Mouse (Mus musculus) forebrain, embryonic 10.5 days (tissue): ENCODE data around the gene Lypd6. TPM values are rescaled to one million over a fixed set of nuclear protein-coding genes. Genes with fewer than 3 reads are reported as not detected.

ENCODE experiments used
- DNase-seq: peaks from one replicate; pipeline ENCODE4 v3.0.0-alpha.2; 2017; ENCODE audit warnings: low spot score; ENCODE audit errors: extremely low spot score
- H3K27ac ChIP-seq: fragments of 300-500 bp; sonication (generic); 2 replicates; pipeline ENCODE4 v1.5.1; 2016; ENCODE audit warnings: mild to moderate bottlenecking
- H3K27me3 ChIP-seq: fragments of 300-500 bp; sonication (generic); 2 replicates; pipeline ENCODE4 v1.6.1; 2016; ENCODE audit warnings: mild to moderate bottlenecking; ENCODE audit not compliant: poor library complexity, severe bottlenecking
- H3K36me3 ChIP-seq: fragments of 300-500 bp; sonication (generic); replicated peaks from 2 replicates; pipeline ENCODE4 v1.6.1; 2016; ENCODE audit warnings: mild to moderate bottlenecking, moderate library complexity
- H3K4me1 ChIP-seq: fragments of 300-500 bp; sonication (generic); 2 replicates; pipeline ENCODE4 v1.6.1; 2016
- H3K4me3 ChIP-seq: fragments of 300-500 bp; sonication (generic); 2 replicates; pipeline ENCODE4 v1.5.1; 2016; ENCODE audit warnings: mild to moderate bottlenecking, moderate library complexity
- H3K9me3 ChIP-seq: fragments of 300-500 bp; sonication (generic); 2 replicates; pipeline ENCODE4 v1.6.1; 2016; ENCODE audit warnings: mild to moderate bottlenecking, moderate library complexity
- WGBS: fragments of 180-500 bp; shearing (Covaris S2); methylation state at CpG from one replicate; pipeline ENCODE4 v1.1.7; 2016; 5-methylcytosine and 5-hydroxymethylcytosine counted together
- polyA plus RNA-seq: library from polyadenylated mRNA; unstranded; fragments of >200 nt; fragmentation: Nextera tagmentation; extraction: Ambion mirVana; gene quantifications from 2 replicates; pipeline ENCODE4 v1.2.1, GENCODE M21; 2016

The Lypd6 gene
- polyA plus RNA-seq, 1 experiment from 2014 or later = 3.9 TPM

- 86% methylated on average over 3 of the region's 3 CpGs for WGBS
- no peak for DNase-seq
- no peak overlapping the region for H3K27ac ChIP-seq
- peaks cover 8% of the 10 kb centered on the region for H3K4me1 ChIP-seq
- H3K36me3 ChIP-seq = no peaks in the 10 kb centered on the region
- no peak overlapping the region for H3K4me3 ChIP-seq
- H3K9me3 ChIP-seq = no peaks in the 10 kb centered on the region
- H3K27me3 ChIP-seq = no peaks in the 10 kb centered on the region
These were observed 122.6 kb downstream of the Lypd6 start for GRCm38 (mm10) chr2:50188856-50189255.

DNA sequence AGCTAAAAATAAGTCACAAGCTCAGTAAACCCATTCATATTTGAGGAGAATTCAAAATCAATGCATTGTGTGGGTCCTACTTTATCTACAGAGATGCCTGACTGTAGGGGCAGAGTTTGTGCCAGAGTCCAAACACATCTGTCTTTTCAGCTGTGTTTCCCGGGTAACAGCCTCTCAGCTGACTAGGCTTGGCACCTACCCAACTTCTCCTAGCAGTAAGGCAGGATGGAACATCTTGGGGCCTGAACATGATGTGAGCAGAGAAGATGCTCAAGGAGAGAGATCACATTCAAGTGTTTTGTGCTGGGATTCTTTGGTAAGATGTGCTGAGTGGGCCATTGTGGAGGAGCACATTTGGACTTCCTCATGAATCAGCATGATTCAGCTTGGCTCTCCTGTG, 130.5 kb downstream of the Lypd6 start:
- no peak overlapping the region for H3K27ac ChIP-seq
- DNase-seq = no peak
- H3K4me1 ChIP-seq = no peaks in the 10 kb centered on the region
- no peak overlapping the region for H3K4me3 ChIP-seq
- 88% methylated on average over 1 of the region's 1 CpGs for WGBS
- H3K9me3 ChIP-seq = no peaks in the 10 kb centered on the region
- no peaks in the 10 kb centered on the region for H3K36me3 ChIP-seq
- no peaks in the 10 kb centered on the region for H3K27me3 ChIP-seq

GRCm38 (mm10) chr2:50197801-50198200, 131.6 kb downstream of the Lypd6 start:
- no peaks in the 10 kb centered on the region for H3K4me1 ChIP-seq
- H3K27me3 ChIP-seq = no peaks in the 10 kb centered on the region
- no peak overlapping the region for H3K4me3 ChIP-seq
- no peaks in the 10 kb centered on the region for H3K9me3 ChIP-seq
- WGBS = 87% methylated on average over 4 of the region's 4 CpGs
- no peak for DNase-seq
- no peak overlapping the region for H3K27ac ChIP-seq
- H3K36me3 ChIP-seq = no peaks in the 10 kb centered on the region

- no peaks in the 10 kb centered on the region for H3K27me3 ChIP-seq
- no peak overlapping the region for H3K27ac ChIP-seq
- no peaks in the 10 kb centered on the region for H3K9me3 ChIP-seq
- DNase-seq = no peak
- no peaks in the 10 kb centered on the region for H3K36me3 ChIP-seq
- 77% methylated on average over 2 of the region's 2 CpGs for WGBS
- H3K4me3 ChIP-seq = no peak overlapping the region
- H3K4me1 ChIP-seq = no peaks in the 10 kb centered on the region
These were observed 134.3 kb downstream of the Lypd6 start for GRCm38 (mm10) chr2:50200541-50200940.

- H3K4me3 ChIP-seq = no peak overlapping the region
- no peak overlapping the region for H3K27ac ChIP-seq
- no peaks in the 10 kb centered on the region for H3K9me3 ChIP-seq
- WGBS = 85% methylated on average over 7 of the region's 7 CpGs
- no peaks in the 10 kb centered on the region for H3K27me3 ChIP-seq
- no peaks in the 10 kb centered on the region for H3K36me3 ChIP-seq
- no peak for DNase-seq
- H3K4me1 ChIP-seq = 0 out of 2 replicates have a peak, but pooled peaks cover 3% of the 10 kb centered on the region
These were observed 154.3 kb downstream of the Lypd6 start for GRCm38 (mm10) chr2:50220574-50220973.

DNA sequence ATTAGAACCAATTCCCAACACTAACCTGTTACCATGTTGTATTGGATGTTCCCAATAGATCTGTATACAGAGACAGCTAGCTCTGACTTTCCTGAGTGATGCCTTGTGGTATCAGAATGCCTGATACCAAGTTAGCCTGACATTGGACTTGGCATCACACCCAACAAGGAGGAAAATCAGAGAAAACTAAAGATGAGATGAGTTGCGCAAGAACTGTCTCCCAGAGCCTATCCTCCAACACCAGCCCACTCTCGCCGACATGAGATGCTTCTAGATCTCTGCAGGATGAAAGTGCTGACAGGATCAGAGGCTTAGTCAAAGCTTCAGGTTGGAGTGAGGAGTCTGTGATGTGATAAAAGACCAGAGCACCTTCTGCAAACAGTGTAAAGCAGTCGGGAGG, 158.8 kb downstream of the Lypd6 start:
- Histone ChIP-seq H3K4me1 (0 out of 2 replicates have a peak, but pooled peaks cover 3% of the 10 kb centered on the region), H3K4me3 (no peak overlapping the region), H3K36me3 (no peaks in the 10 kb centered on the region), H3K27me3 (no peaks in the 10 kb centered on the region), H3K9me3 (no peaks in the 10 kb centered on the region), H3K27ac (no peak overlapping the region)
- no peak for DNase-seq
- 89% methylated on average over 4 of the region's 4 CpGs for WGBS

GRCm38 (mm10) chr2:50233491-50233890, 167.3 kb downstream of the Lypd6 start:
- peaks cover 7% of the 10 kb centered on the region; the same call in 1 of the 2 replicates for H3K9me3 ChIP-seq
- WGBS = 81% methylated on average over 8 of the region's 8 CpGs

More at GRCm38 (mm10) chr2:50233491-50233890, 167.3 kb downstream of the Lypd6 start:
- H3K27ac ChIP-seq = no peak overlapping the region
- DNase-seq = no peak
- H3K4me1 ChIP-seq = peaks cover 4% of the 10 kb centered on the region; the same call in 1 of the 2 replicates
- no peak overlapping the region for H3K4me3 ChIP-seq
- H3K36me3 ChIP-seq = no peaks in the 10 kb centered on the region
- H3K27me3 ChIP-seq = no peaks in the 10 kb centered on the region

Other genes starting within 250 kb of the Lypd6 start
- 153 and 155 TPM in 2 replicates for gene Mmadhc, start 230.4 kb downstream of the Lypd6 start, polyA plus RNA-seq